Mouse (Mus musculus): ENCODE data around the gene Cd151.

DNA sequence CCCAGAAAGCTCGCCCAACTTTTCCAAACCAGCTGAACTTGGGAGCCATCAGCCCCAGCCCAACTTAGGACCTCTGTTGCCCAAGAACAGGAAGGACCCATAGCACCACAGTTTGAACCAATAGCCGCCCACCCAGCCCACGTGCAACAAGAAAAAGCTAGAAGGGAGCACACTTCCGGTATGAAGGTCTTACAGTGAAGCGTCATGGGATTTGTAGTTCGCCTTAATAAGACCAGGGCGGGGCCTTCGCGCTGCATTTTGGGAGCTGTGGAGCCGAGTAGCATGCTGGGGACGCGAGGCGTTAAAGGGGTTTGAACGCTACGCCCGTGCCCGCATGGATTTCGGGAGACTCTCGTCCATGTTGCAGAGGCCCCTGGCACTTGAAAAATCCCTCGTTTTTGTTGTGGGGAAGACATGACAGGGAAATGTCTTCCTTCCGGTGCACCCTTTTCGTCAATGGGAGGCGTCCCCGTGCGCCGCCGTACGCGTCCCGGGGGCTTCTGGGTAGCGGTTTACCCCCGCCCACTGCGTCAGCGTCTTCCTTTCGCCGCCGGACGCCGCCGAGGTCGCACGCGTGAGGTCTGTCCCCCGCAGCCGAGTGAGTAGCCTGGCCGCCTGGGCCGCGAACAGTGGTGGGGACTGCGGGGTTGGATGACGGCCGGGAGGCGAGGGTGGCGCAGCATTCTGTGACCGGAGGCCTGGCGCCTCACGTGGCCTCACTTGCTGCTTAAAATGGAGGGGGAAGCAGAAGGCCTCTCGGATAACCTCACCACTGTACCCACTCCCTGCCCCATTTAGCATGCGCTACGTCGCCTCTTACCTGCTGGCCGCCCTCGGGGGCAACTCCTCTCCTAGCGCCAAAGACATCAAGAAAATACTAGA is 19.8 kb upstream of the Cd151 start, which contains the start of gene Rplp2:
- no peak for TF ChIP-seq CTCF (IDR thresholded peaks at IDR 0.05; ENCODE audit: insufficient read depth, low read depth, low read length)
- TF ChIP-seq POLR2A (IDR thresholded peaks at IDR 0.05; ENCODE audit: insufficient read depth, low read depth, low read length): peak; percentile 88

Measured in olfactory bulb, adult 2 months (tissue).